Mouse (Mus musculus) CD4-positive, CD25-positive, alpha-beta regulatory T cell, adult 2 months (primary cell): ENCODE measurements around the gene Srgap1.

Experiments used
- DNase-seq: peaks from one replicate; pipeline ENCODE4 v3.0.0-alpha.2; 2012; ENCODE audit warnings: low read depth, low spot score

The Srgap1 gene

GRCm38 (mm10) chr10:122017063-122017462 lies 30.1 kb downstream of the Srgap1 start:
- DNase-seq, result no peak

GRCm38 (mm10) chr10:122016631-122017030 lies 30.5 kb downstream of the Srgap1 start:
- no peak for DNase-seq

GRCm38 (mm10) chr10:122012321-122012720 lies 34.8 kb downstream of the Srgap1 start:
- no peak for DNase-seq

- peak; percentile 40 for DNase-seq
These were observed 38.3 kb downstream of the Srgap1 start for GRCm38 (mm10) chr10:122008731-122009391.

- DNase-seq, result no peak
These were observed 38.8 kb downstream of the Srgap1 start for GRCm38 (mm10) chr10:122008370-122008730.

- DNase-seq, result no peak
These were observed 40.5 kb downstream of the Srgap1 start for GRCm38 (mm10) chr10:122006606-122007005.

GRCm38 (mm10) chr10:122006151-122006550 lies 41.0 kb downstream of the Srgap1 start:
- DNase-seq, result no peak

GRCm38 (mm10) chr10:122005560-122005959 lies 41.6 kb downstream of the Srgap1 start:
- DNase-seq, result no peak

GRCm38 (mm10) chr10:122002930-122003329 lies 44.2 kb downstream of the Srgap1 start:
- no peak for DNase-seq

GRCm38 (mm10) chr10:121998806-121999205 lies 48.3 kb downstream of the Srgap1 start:
- no peak for DNase-seq

GRCm38 (mm10) chr10:121996500-121996899 lies 50.6 kb downstream of the Srgap1 start:
- no peak for DNase-seq

GRCm38 (mm10) chr10:121995448-121995847 lies 51.7 kb downstream of the Srgap1 start:
- no peak for DNase-seq

GRCm38 (mm10) chr10:121994660-121995059 lies 52.5 kb downstream of the Srgap1 start:
- no peak for DNase-seq

- DNase-seq, result no peak
These were observed 54.5 kb downstream of the Srgap1 start for GRCm38 (mm10) chr10:121992609-121993008.

- no peak for DNase-seq
These were observed 60.1 kb downstream of the Srgap1 start for GRCm38 (mm10) chr10:121986997-121987396.

GRCm38 (mm10) chr10:121984887-121985286 lies 62.2 kb downstream of the Srgap1 start:
- DNase-seq, result no peak

GRCm38 (mm10) chr10:121983993-121984610 lies 63.0 kb downstream of the Srgap1 start:
- no peak for DNase-seq

GRCm38 (mm10) chr10:121975330-121975729 lies 71.8 kb downstream of the Srgap1 start:
- DNase-seq, result no peak

GRCm38 (mm10) chr10:121974591-121974990 lies 72.5 kb downstream of the Srgap1 start:
- no peak for DNase-seq

GRCm38 (mm10) chr10:121973281-121973680 lies 73.8 kb downstream of the Srgap1 start:
- DNase-seq, result no peak

GRCm38 (mm10) chr10:121972249-121972892 lies 74.7 kb downstream of the Srgap1 start:
- DNase-seq, result no peak

GRCm38 (mm10) chr10:121971658-121972057 lies 75.5 kb downstream of the Srgap1 start:
- no peak for DNase-seq

GRCm38 (mm10) chr10:121970912-121971311 lies 76.2 kb downstream of the Srgap1 start:
- no peak for DNase-seq
